Mouse (Mus musculus) embryonic fibroblast, embryonic 13.5 days (primary cell): Measurements from ENCODE around the gene Faf2. TPM values are rescaled to one million over a fixed set of nuclear protein-coding genes. Genes with fewer than 3 reads are reported as not detected.

Source experiments
- H3K27ac ChIP-seq: 2 replicates; pipeline ENCODE4 v1.5.1; 2012; ENCODE audit warnings: low read length, control low read depth, inconsistent platforms; ENCODE audit not compliant: insufficient read depth
- H3K4me1 ChIP-seq: 2 replicates; pipeline ENCODE4 v1.6.1; 2011; ENCODE audit warnings: low read length; ENCODE audit not compliant: control insufficient read depth, insufficient read depth
- H3K4me3 ChIP-seq: 2 replicates; pipeline ENCODE4 v1.5.1; 2011; ENCODE audit warnings: mild to moderate bottlenecking, control low read depth, low read length; ENCODE audit not compliant: insufficient read depth
- CTCF ChIP-seq: IDR thresholded peaks from 2 replicates; pipeline ENCODE4 v1.5.1; 2011; ENCODE audit warnings: mild to moderate bottlenecking, control low read depth, low read length, moderate library complexity, borderline replicate concordance; ENCODE audit not compliant: insufficient read depth
- POLR2A ChIP-seq: IDR thresholded peaks from 2 replicates; pipeline ENCODE4 v1.6.1; 2011; ENCODE audit warnings: low read depth, mild to moderate bottlenecking, control low read depth, low read length, moderate library complexity
- polyA plus RNA-seq: library from polyadenylated mRNA; stranded (reverse); fragments of >200 nt; gene quantifications from 2 replicates; pipeline ENCODE4 v1.2.4, GENCODE M21; 2011; ENCODE audit warnings: low read depth; ENCODE audit not compliant: missing spikeins, insufficient read length

The Faf2 gene
- polyA plus RNA-seq, 1 experiment: 88.6 TPM

GRCm38 (mm10) chr13:54702507-54702906 is 80.9 kb downstream of the Faf2 start:
- TF ChIP-seq CTCF (no peak), POLR2A (no peak)
- no peak overlapping the region for H3K4me3 ChIP-seq
- no peak overlapping the region for H3K27ac ChIP-seq
- no peaks in the 10 kb centered on the region for H3K4me1 ChIP-seq

GRCm38 (mm10) chr13:54704890-54705289 is 83.3 kb downstream of the Faf2 start:
- Histone ChIP-seq H3K4me1 (no peaks in the 10 kb centered on the region), H3K4me3 (no peak overlapping the region), H3K27ac (no peak overlapping the region)
- TF ChIP-seq POLR2A (no peak), CTCF (no peak)

GRCm38 (mm10) chr13:54710866-54711265 is 89.3 kb downstream of the Faf2 start:
- Histone ChIP-seq H3K27ac (no peak overlapping the region), H3K4me1 (no peaks in the 10 kb centered on the region), H3K4me3 (no peak overlapping the region)
- TF ChIP-seq CTCF: no peak
- no peak for TF ChIP-seq POLR2A

Other genes starting within 250 kb of the Faf2 start
- gene Thoc3, start 152.9 kb upstream of the Faf2 start, polyA plus RNA-seq: 27.8 and 33.2 TPM in 2 replicates
- 16.1 and 18.4 TPM in 2 replicates for gene Simc1, start 118.0 kb upstream of the Faf2 start, polyA plus RNA-seq
- 73.4 and 74.2 TPM in 2 replicates for gene 4833439L19Rik, start 56.3 kb upstream of the Faf2 start, polyA plus RNA-seq
- 12.2 and 13.2 TPM in 2 replicates for gene Arl10, start 46.8 kb upstream of the Faf2 start, polyA plus RNA-seq
- gene Nop16, start 31.7 kb upstream of the Faf2 start, polyA plus RNA-seq: 28.9 and 36.4 TPM in 2 replicates
- gene Higd2a, start 31.6 kb upstream of the Faf2 start, polyA plus RNA-seq: 79.3 and 118 TPM in 2 replicates
- 44.8 and 56.1 TPM in 2 replicates for gene Cltb, start 10.4 kb upstream of the Faf2 start, polyA plus RNA-seq
- 39.2 and 39.4 TPM in 2 replicates for gene Rnf44, start 72.1 kb downstream of the Faf2 start, polyA plus RNA-seq
- not detected in 2 replicates for gene Cdhr2, start 79.7 kb downstream of the Faf2 start, polyA plus RNA-seq
- 0.42 and 0.61 TPM in 2 replicates for gene Gprin1, start 128.1 kb downstream of the Faf2 start, polyA plus RNA-seq
- not detected in 2 replicates for gene Sncb, start 144.8 kb downstream of the Faf2 start, polyA plus RNA-seq
- not detected in 2 replicates for gene Eif4e1b, start 162.2 kb downstream of the Faf2 start, polyA plus RNA-seq
- gene Tspan17, start 167.6 kb downstream of the Faf2 start, polyA plus RNA-seq: 29.9 and 44.7 TPM in 2 replicates